In genomic region chr7:109440697-109441269, GRCm38 (mm10) we compare ENCODE assay signal across 16 mouse cellular contexts. TPM values are rescaled to one million over a fixed set of nuclear protein-coding genes. Genes with fewer than 3 reads are reported as not detected.
DNase-seq lines count a peak whose midpoint lies in the region; ATAC-seq and TF ChIP-seq lines count a peak whose summit lies in the region.
"Had no signal": no experiment of that assay in that cellular context is flagged by ENCODE, and none has a peak within 500 bp of the region (broad histone marks: within the 10 kb centered on the region; RNA-seq: fewer than 3 reads in every experiment).

No protein-coding gene starts in this region.

- H3K36me3 ChIP-seq in forebrain, embryonic 12.5 days (replicated peaks), result no peaks in the 10 kb centered on the region
- no peaks in the 10 kb centered on the region for H3K36me3 ChIP-seq in forebrain, embryonic 11.5 days (ENCODE audit: control insufficient read depth, insufficient read depth, low read length)
- no peaks in the 10 kb centered on the region for H3K36me3 ChIP-seq in lung, embryonic 14.5 days (ENCODE audit: insufficient read depth)
- no peaks in the 10 kb centered on the region for H3K36me3 ChIP-seq in hindbrain, postnatal 0 days (ENCODE audit: insufficient read depth, low read length)
- no peaks in the 10 kb centered on the region for H3K36me3 ChIP-seq in stomach, postnatal 0 days (ENCODE audit: control insufficient read depth, insufficient read depth, low read length)

- 89% methylated on average over 9 of the region's 9 CpGs for WGBS in forebrain, embryonic 12.5 days
- WGBS in forebrain, embryonic 11.5 days, result 88% methylated on average over 9 of the region's 9 CpGs
- WGBS in lung, embryonic 14.5 days, result 74% methylated on average over 9 of the region's 9 CpGs
- WGBS in lung, adult 2 months, result 80% methylated on average over 9 of the region's 9 CpGs
- WGBS in hindbrain, postnatal 0 days, result 81% methylated on average over 9 of the region's 9 CpGs
- WGBS in stomach, postnatal 0 days, result 74% methylated on average over 9 of the region's 9 CpGs

- TF ChIP-seq CTCF in lung, embryonic 14.5 days (IDR thresholded peaks at IDR 0.05; ENCODE audit: low read depth), result peak; percentile 20; the same call in 1 of the 2 replicates
- TF ChIP-seq CTCF in lung, adult 2 months (IDR thresholded peaks at IDR 0.05; ENCODE audit: insufficient read depth, low read length), result no peak
- TF ChIP-seq CTCF in hindbrain, postnatal 0 days (IDR thresholded peaks at IDR 0.05; ENCODE audit: low read depth), result peak; percentile 53
- peak; percentile 53 for TF ChIP-seq CTCF in stomach, postnatal 0 days (IDR thresholded peaks at IDR 0.05; ENCODE audit: low read depth)

- peak overlapping the region; percentile 6; the same call in 1 of the 2 replicates for H3K4me2 ChIP-seq in forebrain, embryonic 12.5 days
- H3K4me2 ChIP-seq in forebrain, embryonic 11.5 days (ENCODE audit: low read depth, low read length, severe bottlenecking), result no peak overlapping the region
- no peak overlapping the region for H3K4me2 ChIP-seq in lung, embryonic 14.5 days
- H3K4me2 ChIP-seq in hindbrain, postnatal 0 days (ENCODE audit: low read depth, low read length), result no peak overlapping the region
- H3K4me2 ChIP-seq in stomach, postnatal 0 days (replicated peaks; ENCODE audit: low read depth), result no peak overlapping the region

- peaks cover 52% of the 10 kb centered on the region for H3K4me1 ChIP-seq in forebrain, embryonic 12.5 days
- no peaks in the 10 kb centered on the region for H3K4me1 ChIP-seq in forebrain, embryonic 11.5 days (replicated peaks; ENCODE audit: control insufficient read depth, insufficient read depth, low read length)
- H3K4me1 ChIP-seq in lung, embryonic 14.5 days (ENCODE audit: insufficient read depth), result 0 out of 2 replicates have a peak, but pooled peaks cover 2% of the 10 kb centered on the region
- H3K4me1 ChIP-seq in lung, adult 2 months (ENCODE audit: control insufficient read depth, insufficient read depth, low read length), result no peaks in the 10 kb centered on the region; the same call in 1 of the 2 replicates
- H3K4me1 ChIP-seq in hindbrain, postnatal 0 days (ENCODE audit: insufficient read depth, low read length), result peaks cover 5% of the 10 kb centered on the region; the same call in 1 of the 2 replicates
- H3K4me1 ChIP-seq in stomach, postnatal 0 days (replicated peaks; ENCODE audit: control insufficient read depth, insufficient read depth), result no peaks in the 10 kb centered on the region

- no peak for ATAC-seq in forebrain, embryonic 12.5 days (ENCODE audit: low FRiP score)
- no peak for ATAC-seq in forebrain, embryonic 11.5 days (replicated peaks; ENCODE audit: low FRiP score)
- no peak for ATAC-seq in lung, embryonic 14.5 days (ENCODE audit: insufficient read depth)
- ATAC-seq in hindbrain, postnatal 0 days, result no peak
- no peak for ATAC-seq in stomach, postnatal 0 days (ENCODE audit: low FRiP score, low TSS enrichment)

- peaks cover 30% of the 10 kb centered on the region for H3K27me3 ChIP-seq in forebrain, embryonic 12.5 days
- H3K27me3 ChIP-seq in forebrain, embryonic 11.5 days (ENCODE audit: control insufficient read depth, insufficient read depth, low read length), result peaks cover 7% of the 10 kb centered on the region; the same call in 1 of the 2 replicates
- peaks cover 28% of the 10 kb centered on the region for H3K27me3 ChIP-seq in lung, embryonic 14.5 days (ENCODE audit: insufficient read depth, low read length)
- no peaks in the 10 kb centered on the region for H3K27me3 ChIP-seq in hindbrain, postnatal 0 days (ENCODE audit: insufficient read depth, low read length)
- no peaks in the 10 kb centered on the region for H3K27me3 ChIP-seq in stomach, postnatal 0 days (ENCODE audit: control insufficient read depth, insufficient read depth, low read length)

- no peak for TF ChIP-seq POLR2A in lung, adult 2 months (IDR thresholded peaks at IDR 0.05; ENCODE audit: borderline replicate concordance, extremely low read depth, low read depth, low read length)

- TF ChIP-seq EP300 in stomach, postnatal 0 days (optimal IDR thresholded peaks at IDR 0.05), result no peak

- H3K9me3 ChIP-seq in forebrain, embryonic 12.5 days, result no peaks in the 10 kb centered on the region
- H3K9me3 ChIP-seq in forebrain, embryonic 11.5 days (ENCODE audit: control insufficient read depth, low read length), result no peaks in the 10 kb centered on the region
- H3K9me3 ChIP-seq in lung, embryonic 14.5 days (ENCODE audit: low read depth, low read length), result no peaks in the 10 kb centered on the region
- no peaks in the 10 kb centered on the region for H3K9me3 ChIP-seq in hindbrain, postnatal 0 days (ENCODE audit: low read length)
- H3K9me3 ChIP-seq in stomach, postnatal 0 days (ENCODE audit: control insufficient read depth, low read length), result no peaks in the 10 kb centered on the region

- no peak overlapping the region for H3K9ac ChIP-seq in forebrain, embryonic 12.5 days
- no peak overlapping the region for H3K9ac ChIP-seq in forebrain, embryonic 11.5 days (ENCODE audit: low read length)
- no peak overlapping the region for H3K9ac ChIP-seq in lung, embryonic 14.5 days
- H3K9ac ChIP-seq in hindbrain, postnatal 0 days (replicated peaks; ENCODE audit: low read length), result no peak overlapping the region
- no peak overlapping the region for H3K9ac ChIP-seq in stomach, postnatal 0 days (ENCODE audit: low read length)

- no peak overlapping the region for H3K4me3 ChIP-seq in forebrain, embryonic 12.5 days (replicated peaks)
- no peak overlapping the region for H3K4me3 ChIP-seq in forebrain, embryonic 11.5 days (ENCODE audit: low read depth, low read length)
- H3K4me3 ChIP-seq in lung, embryonic 14.5 days (ENCODE audit: low read depth, low read length), result no peak overlapping the region
- no peak overlapping the region for H3K4me3 ChIP-seq in lung, adult 2 months (replicated peaks; ENCODE audit: extremely low read depth, low read depth, low read length)
- no peak overlapping the region for H3K4me3 ChIP-seq in hindbrain, postnatal 0 days (ENCODE audit: low read length)
- no peak overlapping the region for H3K4me3 ChIP-seq in stomach, postnatal 0 days (ENCODE audit: low read depth, low read length)

- DNase-seq in forebrain, embryonic 11.5 days (ENCODE audit: low spot score), result no peak
- peak; percentile 9 for DNase-seq in lung, embryonic 14.5 days
- no peak for DNase-seq in lung, adult 2 months
- peak; percentile 28 for DNase-seq in hindbrain, postnatal 0 days (ENCODE audit: low spot score)
- no peak for DNase-seq in stomach, postnatal 0 days (ENCODE audit: low spot score)
- no peak for DNase-seq in frontal cortex, postnatal 10 days (ENCODE audit: low spot score in 2 of 2)
- DNase-seq in T-cell, adult 2 months (ENCODE audit: low spot score), result no peak
- DNase-seq: cerebellum, adult 9-11 months; kidney, postnatal 10 days; left cerebral cortex, postnatal 4 days; thymus, adult 18-20 months had no signal

- H3K27ac ChIP-seq in forebrain, embryonic 12.5 days, result no peak overlapping the region
- no peak overlapping the region for H3K27ac ChIP-seq in forebrain, embryonic 11.5 days (ENCODE audit: low read depth, low read length)
- H3K27ac ChIP-seq in lung, embryonic 14.5 days (ENCODE audit: low read depth), result no peak overlapping the region
- no peak overlapping the region for H3K27ac ChIP-seq in hindbrain, postnatal 0 days
- H3K27ac ChIP-seq in stomach, postnatal 0 days (replicated peaks), result no peak overlapping the region

RNA-seq across cellular contexts. Expression of gene Stk33, which starts 1.9 kb away (rescaled TPM):
- 12.0 and 12.6 TPM in 2 replicates for polyA plus RNA-seq in forebrain, embryonic 12.5 days (2016; fragmentation: Nextera tagmentation; extraction: Ambion mirVana)
- 9.4 and 13.4 TPM in 2 replicates for polyA plus RNA-seq in forebrain, embryonic 11.5 days (2014; fragmentation: Nextera tagmentation; extraction: Ambion mirVana)
- 0.61 TPM in 1 of 2 replicates, not detected in the other for polyA plus RNA-seq in lung, embryonic 14.5 days (2014; fragmentation: Nextera tagmentation; extraction: Ambion mirVana)
- 2.7 and 3.2 TPM in 2 replicates for polyA plus RNA-seq in lung, adult 2 months (2012; rRNA removed)
- 3.3 and 4.5 TPM in 2 replicates for total RNA-seq in hindbrain, postnatal 0 days (2014; rRNA removed)
- 4.6 and 6.2 TPM in 2 replicates for polyA plus RNA-seq in hindbrain, postnatal 0 days (2015; fragmentation: Nextera tagmentation; extraction: Ambion mirVana)
- polyA plus RNA-seq in stomach, postnatal 0 days (2015; fragmentation: Nextera tagmentation; extraction: Ambion mirVana), result 0.29 and 0.53 TPM in 2 replicates
- total RNA-seq: hematopoietic stem cell, adult 5-6 weeks; megakaryocyte, adult 5-6 weeks had no signal
- polyA plus RNA-seq: liver, embryonic 16.5 days; spleen, adult 2 months had no signal

Comparison
In these comparisons a context has a peak if more than half of its experiments do, and no peak if none do; other contexts are left out.
1. DNase-seq: peak in lung, embryonic 14.5 days (single experiment) and hindbrain, postnatal 0 days (single experiment); none in forebrain, embryonic 11.5 days (single experiment), lung, adult 2 months (single experiment), stomach, postnatal 0 days (single experiment), frontal cortex, postnatal 10 days (0 of 2) and T-cell, adult 2 months (single experiment).